In the genomic region with DNA sequence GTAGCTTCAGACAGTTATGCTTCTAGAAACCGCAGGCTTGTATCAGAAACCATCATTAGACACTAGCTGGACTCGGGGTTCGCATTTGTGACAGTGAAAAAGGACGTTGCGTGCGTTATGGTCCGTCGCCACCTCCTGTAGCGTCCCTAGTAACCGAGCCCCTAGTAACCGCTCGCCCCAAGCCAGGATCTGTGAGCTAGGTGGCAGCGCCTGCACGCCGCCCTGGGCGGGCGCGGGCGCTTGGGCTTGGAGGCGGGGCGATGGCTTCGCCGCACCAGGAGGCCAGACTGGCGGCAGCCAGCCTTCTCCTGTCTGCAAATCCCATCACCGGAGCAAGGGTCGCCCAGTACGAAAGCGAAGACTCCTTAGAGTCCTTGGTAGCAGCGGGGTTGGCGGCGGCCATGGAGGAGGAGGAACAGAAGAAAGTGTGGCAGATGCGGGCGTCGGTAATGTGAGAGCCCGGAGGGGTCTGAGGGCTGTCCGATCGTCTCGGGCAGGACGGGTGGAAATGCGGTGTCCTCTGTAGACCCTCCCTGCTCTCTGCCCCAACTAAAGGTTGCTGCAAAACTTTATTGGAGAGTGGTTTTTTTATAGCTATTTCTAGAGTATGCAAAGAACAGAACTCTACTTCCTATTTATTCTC, we compare ENCODE assay signal across 8 mouse cellular contexts. TPM values are rescaled to one million over a fixed set of nuclear protein-coding genes. Genes with fewer than 3 reads are reported as not detected.
DNase-seq lines count a peak whose midpoint lies in the region; ATAC-seq lines count a peak whose summit lies in the region.

No protein-coding gene starts in this region.

- H3K4me2 ChIP-seq in hindbrain, embryonic 12.5 days (replicated peaks): peak overlapping the region; percentile 64

- ATAC-seq in hindbrain, embryonic 12.5 days (ENCODE audit: low FRiP score): peak; percentile 97

- H3K27me3 ChIP-seq in hindbrain, embryonic 12.5 days: no peaks in the 10 kb centered on the region

- H3K27ac ChIP-seq in hindbrain, embryonic 12.5 days: peak overlapping the region; percentile 96

- H3K36me3 ChIP-seq in hindbrain, embryonic 12.5 days: peaks cover 16% of the 10 kb centered on the region

- no peaks in the 10 kb centered on the region for H3K9me3 ChIP-seq in hindbrain, embryonic 12.5 days (replicated peaks)

- peak overlapping the region; percentile 55 for H3K4me3 ChIP-seq in hindbrain, embryonic 12.5 days

- under 1% methylated on average over 40 of the region's 40 CpGs for WGBS in hindbrain, embryonic 12.5 days

- DNase-seq in NIH3T3 (ENCODE audit: low read depth): peak; percentile 92
- peak; percentile 88 for DNase-seq in cerebellum, adult 9-11 months
- DNase-seq in frontal cortex, adult 2 months (ENCODE audit: extremely low spot score in 1 of 2, low spot score in 1 of 2): peak; percentile 55 to 76
- DNase-seq in layer of hippocampus, postnatal 25 days (ENCODE audit: extremely low spot score in 1 of 2, low spot score in 1 of 2): peak; percentile 59 to 69
- DNase-seq in lung, postnatal 14 days: peak; percentile 79
- DNase-seq in ovary, postnatal 36 days (ENCODE audit: low spot score): peak; percentile 85
- DNase-seq in thymus, postnatal 14 days: peak; percentile 72

- peak overlapping the region; percentile 77 for H3K9ac ChIP-seq in hindbrain, embryonic 12.5 days

- no peaks in the 10 kb centered on the region for H3K4me1 ChIP-seq in hindbrain, embryonic 12.5 days

RNA-seq across cellular contexts. Expression of gene Fam161a, which starts 1.0 kb away (rescaled TPM):
- 4.1 and 4.5 TPM in 2 replicates for polyA plus RNA-seq in frontal cortex, adult 2 months (2012; rRNA removed)
- 7.7 and 8.0 TPM in 2 replicates for polyA plus RNA-seq in hindbrain, embryonic 12.5 days (2016; fragmentation: Nextera tagmentation; extraction: Ambion mirVana)
- total RNA-seq in layer of hippocampus, postnatal 25 days (2021): 1 to 10 TPM; 4.2 to 6.3 TPM

RNA-seq across cellular contexts. Expression of gene Cct4, which starts 18.0 kb away (rescaled TPM):
- 63.7 and 77.8 TPM in 2 replicates for polyA plus RNA-seq in frontal cortex, adult 2 months (2012; rRNA removed)
- 326 and 341 TPM in 2 replicates for polyA plus RNA-seq in hindbrain, embryonic 12.5 days (2016; fragmentation: Nextera tagmentation; extraction: Ambion mirVana)
- 100 to 1,000 TPM in 1 of 2 experiments, 10 to 100 TPM in 1; 99.5 to 114 TPM for total RNA-seq in layer of hippocampus, postnatal 25 days (2021)

RNA-seq across cellular contexts. Expression of gene Commd1, which starts 26.1 kb away (rescaled TPM):
- 39.1 and 46.5 TPM in 2 replicates for polyA plus RNA-seq in frontal cortex, adult 2 months (2012; rRNA removed)
- 309 and 314 TPM in 2 replicates for polyA plus RNA-seq in hindbrain, embryonic 12.5 days (2016; fragmentation: Nextera tagmentation; extraction: Ambion mirVana)
- total RNA-seq in layer of hippocampus, postnatal 25 days (2021): 10 to 100 TPM; 50.9 to 62.2 TPM

RNA-seq across cellular contexts. Expression of gene Gm28048, which starts 26.4 kb away (rescaled TPM):
- 3.8 and 6.4 TPM in 2 replicates for polyA plus RNA-seq in frontal cortex, adult 2 months (2012; rRNA removed)
- 5.7 TPM in 2 replicates for polyA plus RNA-seq in hindbrain, embryonic 12.5 days (2016; fragmentation: Nextera tagmentation; extraction: Ambion mirVana)
- 10 to 100 TPM in 1 of 2 experiments, 1 to 10 TPM in 1; 9.5 to 10.4 TPM for total RNA-seq in layer of hippocampus, postnatal 25 days (2021)

RNA-seq across cellular contexts. Expression of gene Zrsr1, which starts 36.5 kb away (rescaled TPM):
- polyA plus RNA-seq in frontal cortex, adult 2 months (2012; rRNA removed): 59.0 and 60.0 TPM in 2 replicates
- 5.2 and 7.5 TPM in 2 replicates for polyA plus RNA-seq in hindbrain, embryonic 12.5 days (2016; fragmentation: Nextera tagmentation; extraction: Ambion mirVana)
- 10 to 100 TPM; 56.5 to 61.7 TPM for total RNA-seq in layer of hippocampus, postnatal 25 days (2021)

Comparison
In these comparisons a context has a peak if more than half of its experiments do, and no peak if none do; other contexts are left out.
1. Peak in every context shown above with its lines: DNase-seq, ATAC-seq, H3K4me3 ChIP-seq and H3K27ac ChIP-seq.